ENCODE assay signal across 23 mouse cellular contexts in genomic region chr15:94781556-94781955, GRCm38 (mm10).
DNase-seq lines count a peak whose midpoint lies in the region; ATAC-seq and TF ChIP-seq lines count a peak whose summit lies in the region.
"Had no signal": no experiment of that assay in that cellular context is flagged by ENCODE, and none has a peak within 500 bp of the region (broad histone marks: within the 10 kb centered on the region; RNA-seq: fewer than 3 reads in every experiment).

No protein-coding gene starts in this region.

- H3K4me1 ChIP-seq in hindbrain, embryonic 12.5 days: 0 out of 2 replicates have a peak, but pooled peaks cover 3% of the 10 kb centered on the region
- peaks cover 4% of the 10 kb centered on the region for H3K4me1 ChIP-seq in neural tube, embryonic 15.5 days
- H3K4me1 ChIP-seq: heart, embryonic 13.5 days; midbrain, embryonic 15.5 days had no signal

- ATAC-seq in hindbrain, embryonic 12.5 days (ENCODE audit: low FRiP score): no peak
- no peak for ATAC-seq in neural tube, embryonic 15.5 days (ENCODE audit: low FRiP score)
- ATAC-seq: forebrain, embryonic 15.5 days; hindbrain, postnatal 0 days; lung, postnatal 0 days; midbrain, embryonic 15.5 days had no signal

- no peak for TF ChIP-seq POLR2A in brain, embryonic 14.5 days (IDR thresholded peaks at IDR 0.05; ENCODE audit: borderline replicate concordance, extremely low read depth, insufficient read depth, insufficient read length, poor library complexity, severe bottlenecking)

- no peak overlapping the region for H3K4me2 ChIP-seq in hindbrain, embryonic 12.5 days (replicated peaks)
- no peak overlapping the region for H3K4me2 ChIP-seq in neural tube, embryonic 15.5 days
- H3K4me2 ChIP-seq: forebrain, embryonic 15.5 days; heart, embryonic 13.5 days; midbrain, embryonic 15.5 days had no signal

- H3K4me3 ChIP-seq in hindbrain, embryonic 12.5 days: no peak overlapping the region
- H3K4me3 ChIP-seq in neural tube, embryonic 15.5 days (replicated peaks): no peak overlapping the region
- H3K4me3 ChIP-seq: forebrain, embryonic 15.5 days; heart, embryonic 13.5 days; left cerebral cortex, adult 2 months; midbrain, embryonic 15.5 days; myocyte had no signal

- no peaks in the 10 kb centered on the region for H3K27me3 ChIP-seq in hindbrain, embryonic 12.5 days
- no peaks in the 10 kb centered on the region for H3K27me3 ChIP-seq in neural tube, embryonic 15.5 days (replicated peaks)
- H3K27me3 ChIP-seq: forebrain, embryonic 15.5 days; heart, embryonic 13.5 days; midbrain, embryonic 15.5 days had no signal

- no peak for TF ChIP-seq CTCF in brain, embryonic 14.5 days (IDR thresholded peaks at IDR 0.05; ENCODE audit: borderline replicate concordance, extremely low read depth, insufficient read depth, insufficient read length)

- no peaks in the 10 kb centered on the region for H3K36me3 ChIP-seq in hindbrain, embryonic 12.5 days
- H3K36me3 ChIP-seq in neural tube, embryonic 15.5 days: no peaks in the 10 kb centered on the region
- H3K36me3 ChIP-seq: forebrain, embryonic 15.5 days; heart, embryonic 13.5 days; midbrain, embryonic 15.5 days had no signal

- H3K9ac ChIP-seq in hindbrain, embryonic 12.5 days: no peak overlapping the region
- H3K9ac ChIP-seq in neural tube, embryonic 15.5 days (replicated peaks): no peak overlapping the region
- H3K9ac ChIP-seq: forebrain, embryonic 15.5 days; heart, embryonic 13.5 days; midbrain, embryonic 15.5 days had no signal

- 93% methylated on average over 1 of the region's 1 CpGs for WGBS in hindbrain, embryonic 12.5 days
- 54% methylated on average over 1 of the region's 1 CpGs for WGBS in neural tube, embryonic 15.5 days

- H3K27ac ChIP-seq in hindbrain, embryonic 12.5 days: no peak overlapping the region
- no peak overlapping the region for H3K27ac ChIP-seq in neural tube, embryonic 15.5 days (replicated peaks)
- H3K27ac ChIP-seq: forebrain, embryonic 15.5 days; heart, embryonic 13.5 days; hindbrain, postnatal 0 days; left cerebral cortex, adult 2 months; midbrain, embryonic 15.5 days had no signal

- peak; percentile 35 to 39 for DNase-seq in heart, adult 18-20 months
- no peak for DNase-seq in heart, postnatal 4 days
- peak; percentile 87 for DNase-seq in brain, adult 2 months (ENCODE audit: low read depth, low spot score)
- DNase-seq in brain, embryonic 14.5 days (ENCODE audit: low read depth): peak; percentile 41
- peak; percentile 67 for DNase-seq in cerebellum, adult 9-11 months
- DNase-seq: adrenal gland, adult 2 months; kidney, adult 18-20 months; kidney, postnatal 14 days; left cerebral cortex, postnatal 4 days; liver; right cerebral cortex, postnatal 14 days; spleen, adult 18-20 months; thymus, adult 18-20 months; thymus, postnatal 4 days had no signal

- H3K9me3 ChIP-seq in hindbrain, embryonic 12.5 days (replicated peaks): 0 out of 2 replicates have a peak, but pooled peaks cover 2% of the 10 kb centered on the region
- H3K9me3 ChIP-seq in neural tube, embryonic 15.5 days (replicated peaks): no peaks in the 10 kb centered on the region
- H3K9me3 ChIP-seq: forebrain, embryonic 15.5 days; midbrain, embryonic 15.5 days had no signal
